Mouse (Mus musculus): Measurements from ENCODE around the gene Pcyt1a.

DNA sequence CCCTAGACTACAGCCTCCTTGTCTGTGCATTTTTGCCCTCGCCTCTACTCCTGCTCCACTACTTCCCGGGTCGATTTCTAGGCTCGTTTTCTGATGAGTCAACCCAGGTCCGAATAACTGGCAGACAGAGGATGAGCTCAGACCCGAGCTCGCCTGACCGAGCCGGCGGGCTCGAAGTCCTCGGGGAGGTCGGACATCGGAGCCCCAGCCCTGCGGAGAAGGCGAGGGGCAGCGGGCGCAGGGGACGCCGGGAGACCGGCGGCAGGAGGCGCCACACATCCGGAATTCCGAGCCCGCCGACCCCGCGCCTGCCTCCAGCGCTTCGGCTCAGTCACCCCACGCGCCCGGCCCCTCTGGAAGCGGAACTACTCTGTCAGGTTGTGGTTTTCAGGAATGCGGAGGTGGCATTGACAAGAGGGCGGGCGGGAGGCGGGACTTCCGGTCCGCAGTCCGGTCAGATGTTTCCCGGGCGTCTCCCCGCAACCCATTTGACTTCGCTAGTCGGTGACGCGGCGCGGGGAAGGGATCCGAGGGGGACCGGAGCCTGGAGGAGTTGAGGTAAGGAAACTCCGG lies at the start of gene Pcyt1a:
- TF ChIP-seq CTCF (IDR thresholded peaks at IDR 0.05; ENCODE audit: low read depth, low read length) (peak; percentile 21; the same call in 1 of the 2 replicates), POLR2A (IDR thresholded peaks at IDR 0.05; ENCODE audit: extremely low read depth, insufficient read depth, low read length) (peak; percentile 85; the same call in 1 of the 2 replicates)

Measured in liver, adult 2 months (tissue).